Mouse (Mus musculus) lung, adult 2 months (tissue): ENCODE data around the gene Calm2.

Experiments used
- CTCF ChIP-seq: fragments of 200-500 bp; IDR thresholded peaks from 2 replicates; pipeline ENCODE4 v1.5.1; 2011; ENCODE audit warnings: mild to moderate bottlenecking, low read length, control low read depth; ENCODE audit not compliant: insufficient read depth
- POLR2A ChIP-seq: fragments of 200-500 bp; IDR thresholded peaks from 2 replicates; pipeline ENCODE4 v1.6.1; 2011; ENCODE audit warnings: low read depth, mild to moderate bottlenecking, control low read depth, low read length, borderline replicate concordance; ENCODE audit errors: extremely low read depth

GRCm38 (mm10) chr17:87447612-87448200 is 971 bp upstream of the Calm2 start:
- TF ChIP-seq CTCF (no peak), POLR2A (no peak)
